In the genomic region with DNA sequence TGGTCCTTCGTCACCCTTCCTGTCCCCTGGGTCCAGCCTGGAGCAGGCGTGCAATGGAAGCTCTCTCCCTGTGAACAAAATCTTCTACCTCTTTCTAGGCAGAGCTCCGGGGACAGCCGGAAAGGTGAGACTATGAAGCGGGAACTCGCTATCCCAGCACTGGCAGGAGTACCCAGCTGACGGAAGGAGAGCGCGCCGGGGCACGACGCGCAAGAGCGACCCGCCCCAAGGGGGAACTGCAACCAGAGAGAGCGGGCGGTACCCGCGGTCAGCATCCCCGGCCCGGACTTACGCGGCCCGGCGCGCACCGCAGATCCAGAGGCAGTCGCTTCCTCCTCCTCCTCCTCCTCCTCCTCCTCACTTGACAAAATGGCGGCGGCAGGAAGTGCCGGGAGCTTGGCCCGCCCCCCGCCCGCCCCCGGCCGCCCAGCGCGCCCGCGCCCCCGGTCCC, we compare ENCODE assay signal across 8 mouse cellular contexts. TPM values are rescaled to one million over a fixed set of nuclear protein-coding genes. Genes with fewer than 3 reads are reported as not detected.
A peak's percentile ranks its signal among the peaks of the same experiment; 100 is the strongest.
DNase-seq lines count a peak whose midpoint lies in the region; ATAC-seq lines count a peak whose summit lies in the region.

No protein-coding gene starts in this region.

- DNase-seq in A20 (ENCODE audit: low read depth, low spot score), result peak; percentile 79
- peak; percentile 66 for DNase-seq in adrenal gland, postnatal 25 days
- peak; percentile 48 for DNase-seq in heart, adult 8-10 months (ENCODE audit: low spot score)
- peak; percentile 37 to 47 for DNase-seq in kidney, adult 8-10 months
- DNase-seq in liver, embryonic 11.5 days (ENCODE audit: low spot score), result peak; percentile 74
- peak; percentile 71 to 73 for DNase-seq in spleen, postnatal 36 days (ENCODE audit: low spot score in 2 of 2)

- H3K4me2 ChIP-seq in embryonic facial prominence, embryonic 13.5 days, result peak overlapping the region; percentile 74
- H3K4me2 ChIP-seq in liver, embryonic 11.5 days, result peak overlapping the region; percentile 71

- H3K36me3 ChIP-seq in embryonic facial prominence, embryonic 13.5 days, result no peaks in the 10 kb centered on the region
- 0 out of 2 replicates have a peak, but pooled peaks cover 2% of the 10 kb centered on the region for H3K36me3 ChIP-seq in liver, embryonic 11.5 days (ENCODE audit: control insufficient read depth, insufficient read depth, low read length)

- peaks cover 34% of the 10 kb centered on the region for H3K4me1 ChIP-seq in embryonic facial prominence, embryonic 13.5 days
- H3K4me1 ChIP-seq in liver, embryonic 11.5 days (replicated peaks; ENCODE audit: control insufficient read depth, insufficient read depth, low read length), result peaks cover 15% of the 10 kb centered on the region

- no peaks in the 10 kb centered on the region for H3K9me3 ChIP-seq in embryonic facial prominence, embryonic 13.5 days
- no peaks in the 10 kb centered on the region for H3K9me3 ChIP-seq in liver, embryonic 11.5 days (ENCODE audit: control insufficient read depth, low read length)

- WGBS in embryonic facial prominence, embryonic 13.5 days, result under 1% methylated on average over 35 of the region's 41 CpGs
- 0% methylated on average over 31 of the region's 41 CpGs for WGBS in liver, embryonic 11.5 days

- peak; percentile 62 for ATAC-seq in embryonic facial prominence, embryonic 13.5 days (ENCODE audit: insufficient number of reproducible peaks, insufficient read depth, low FRiP score, low TSS enrichment, low read depth)
- ATAC-seq in liver, embryonic 11.5 days (replicated peaks; ENCODE audit: low FRiP score), result peak; percentile 71
- peak; percentile 83 for ATAC-seq in monocyte, adult 5-6 weeks (replicated peaks; ENCODE audit: insufficient number of reproducible peaks, low FRiP score, low TSS enrichment, poor library complexity, severe bottlenecking)

- H3K27ac ChIP-seq in embryonic facial prominence, embryonic 13.5 days, result peak overlapping the region; percentile 99
- H3K27ac ChIP-seq in liver, embryonic 11.5 days (ENCODE audit: low read depth, low read length), result peak overlapping the region; percentile 98

- peak overlapping the region; percentile 98 for H3K9ac ChIP-seq in embryonic facial prominence, embryonic 13.5 days
- H3K9ac ChIP-seq in liver, embryonic 11.5 days (ENCODE audit: low read depth, low read length), result peak overlapping the region; percentile 96

- H3K27me3 ChIP-seq in embryonic facial prominence, embryonic 13.5 days, result no peaks in the 10 kb centered on the region
- no peaks in the 10 kb centered on the region for H3K27me3 ChIP-seq in liver, embryonic 11.5 days (replicated peaks; ENCODE audit: control insufficient read depth, insufficient read depth, low read length)

- peak overlapping the region; percentile 97 for H3K4me3 ChIP-seq in embryonic facial prominence, embryonic 13.5 days
- peak overlapping the region; percentile 92 for H3K4me3 ChIP-seq in liver, embryonic 11.5 days (ENCODE audit: low read depth, low read length)

RNA-seq across cellular contexts. Expression of a gene that starts 0.7 kb away (rescaled TPM):
- 122 and 143 TPM in 2 replicates for total RNA-seq in adrenal gland, postnatal 25 days (2021)
- polyA plus RNA-seq in embryonic facial prominence, embryonic 13.5 days (2015; fragmentation: Nextera tagmentation; extraction: Ambion mirVana), result 106 and 117 TPM in 2 replicates
- total RNA-seq in heart, adult 8-10 months (2022), result 10 to 100 TPM; 48.1 to 61.7 (median 48.7) TPM
- polyA plus RNA-seq in liver, embryonic 11.5 days (2014; fragmentation: Nextera tagmentation; extraction: Ambion mirVana), result 84.6 and 97.6 TPM in 2 replicates
- total RNA-seq in monocyte, adult 5-6 weeks (2017), result 35.0 to 93.9 TPM (median 47.1 TPM) in 3 replicates

RNA-seq across cellular contexts. Expression of a gene that starts 37.2 kb away (rescaled TPM):
- total RNA-seq in adrenal gland, postnatal 25 days (2021), result 85.2 and 89.0 TPM in 2 replicates
- polyA plus RNA-seq in embryonic facial prominence, embryonic 13.5 days (2015; fragmentation: Nextera tagmentation; extraction: Ambion mirVana), result 120 and 123 TPM in 2 replicates
- 10 to 100 TPM; 34.6 to 51.5 (median 44.6) TPM for total RNA-seq in heart, adult 8-10 months (2022)
- polyA plus RNA-seq in liver, embryonic 11.5 days (2014; fragmentation: Nextera tagmentation; extraction: Ambion mirVana), result 54.9 and 60.9 TPM in 2 replicates
- 203 to 241 TPM (median 213 TPM) in 3 replicates for total RNA-seq in monocyte, adult 5-6 weeks (2017)

Comparison
In these comparisons a context has a peak if more than half of its experiments do, and no peak if none do; other contexts are left out.
1. Peak in every context shown above with its lines: DNase-seq, ATAC-seq, H3K4me3 ChIP-seq and H3K27ac ChIP-seq.